Mouse (Mus musculus) heart, postnatal 0 days (tissue): Measurements from ENCODE around the gene Uvrag. TPM values are rescaled to one million over a fixed set of nuclear protein-coding genes. Genes with fewer than 3 reads are reported as not detected.

Source experiments
- ATAC-seq: fragments of 200-750 bp; cut with Nextera tagmentation; 2 replicates; pipeline ENCODE4 v1.8.0; 2017; ENCODE audit warnings: low read depth, moderate number of reproducible peaks, moderate library complexity; ENCODE audit not compliant: insufficient read depth
- DNase-seq: peaks from one replicate; pipeline ENCODE4 v3.0.0-alpha.2; 2016; ENCODE audit warnings: low spot score
- H3K27ac ChIP-seq: fragments of 300-500 bp; sonication (generic); 2 replicates; pipeline ENCODE4 v1.5.1; 2014; ENCODE audit warnings: low read depth, mild to moderate bottlenecking
- H3K27me3 ChIP-seq: fragments of 300-500 bp; sonication (generic); 2 replicates; pipeline ENCODE4 v1.6.1; 2014; ENCODE audit warnings: low read length, mixed read lengths; ENCODE audit not compliant: control insufficient read depth, insufficient read depth
- H3K36me3 ChIP-seq: fragments of 300-500 bp; sonication (generic); replicated peaks from 2 replicates; pipeline ENCODE4 v1.6.1; 2014; ENCODE audit warnings: low read length, mixed read lengths; ENCODE audit not compliant: control insufficient read depth, insufficient read depth
- H3K4me1 ChIP-seq: fragments of 300-500 bp; sonication (generic); 2 replicates; pipeline ENCODE4 v1.6.1; 2014; ENCODE audit warnings: antibody characterized with exemption; ENCODE audit not compliant: control insufficient read depth, insufficient read depth
- H3K4me2 ChIP-seq: fragments of 300-500 bp; sonication (generic); 2 replicates; pipeline ENCODE4 v1.6.1; 2014; ENCODE audit warnings: low read depth, mild to moderate bottlenecking, low read length, moderate library complexity
- H3K4me3 ChIP-seq: fragments of 300-500 bp; sonication (generic); 2 replicates; pipeline ENCODE4 v1.5.1; 2014; ENCODE audit warnings: low read depth, low read length
- H3K9ac ChIP-seq: fragments of 300-500 bp; sonication (generic); replicated peaks from 2 replicates; pipeline ENCODE4 v1.6.1; 2014; ENCODE audit warnings: low read depth, low read length, mixed read lengths
- H3K9me3 ChIP-seq: fragments of 300-500 bp; sonication (generic); replicated peaks from 2 replicates; pipeline ENCODE4 v1.6.1; 2016; ENCODE audit warnings: low read length; ENCODE audit not compliant: control insufficient read depth
- CTCF ChIP-seq: IDR thresholded peaks from 2 replicates; pipeline ENCODE4 v1.5.1; 2016; ENCODE audit warnings: antibody characterized with exemption, control low read depth, low read depth
- EP300 ChIP-seq: IDR thresholded peaks from 2 replicates; pipeline ENCODE4 v1.6.1; 2016; ENCODE audit warnings: antibody characterized with exemption, low read depth
- WGBS: fragments of 180-500 bp; shearing (Covaris S2); extraction: QIAGEN DNeasy Blood & Tissue Kit; methylation state at CpG from one replicate; pipeline ENCODE4 v1.1.7; 2014; 5-methylcytosine and 5-hydroxymethylcytosine counted together
- polyA plus RNA-seq: library from polyadenylated mRNA; unstranded; fragments of >200 nt; fragmentation: Nextera tagmentation; extraction: Ambion mirVana; gene quantifications from 2 replicates; pipeline ENCODE4 v1.2.1, GENCODE M21; 2015
- total RNA-seq: library from RNA; depleted of rRNA; stranded (reverse); fragments of >200 nt; gene quantifications from 2 replicates; pipeline ENCODE4 v1.2.3, GENCODE M21; 2014; ENCODE audit warnings: low replicate concordance

Uvrag gene
- total and polyA plus RNA-seq, 2 experiments from 2014 or later: 11.8 to 38.1 TPM

GRCm38 (mm10) chr7:98874411-98874951 lies 266.5 kb downstream of the Uvrag start:
- no peaks in the 10 kb centered on the region for H3K9me3 ChIP-seq
- no peak overlapping the region for H3K4me2 ChIP-seq
- no peak overlapping the region for H3K9ac ChIP-seq
- H3K27me3 ChIP-seq: no peaks in the 10 kb centered on the region
- H3K4me1 ChIP-seq: peaks cover 14% of the 10 kb centered on the region
- ATAC-seq: no peak
- no peak for TF ChIP-seq EP300
- no peak for TF ChIP-seq CTCF
- no peak overlapping the region for H3K27ac ChIP-seq
- H3K4me3 ChIP-seq: no peak overlapping the region
- 19% methylated on average over 6 of the region's 6 CpGs for WGBS
- DNase-seq: no peak
- no peaks in the 10 kb centered on the region for H3K36me3 ChIP-seq

GRCm38 (mm10) chr7:98873316-98873715 lies 267.6 kb downstream of the Uvrag start:
- no peak overlapping the region for H3K9ac ChIP-seq
- 85% methylated on average over 12 of the region's 12 CpGs for WGBS
- no peak overlapping the region for H3K4me3 ChIP-seq
- ATAC-seq: no peak
- no peaks in the 10 kb centered on the region for H3K36me3 ChIP-seq
- no peak overlapping the region for H3K4me2 ChIP-seq
- no peak overlapping the region for H3K27ac ChIP-seq
- no peak for DNase-seq
- no peaks in the 10 kb centered on the region for H3K27me3 ChIP-seq
- TF ChIP-seq CTCF: no peak
- no peak for TF ChIP-seq EP300
- H3K9me3 ChIP-seq: no peaks in the 10 kb centered on the region
- peaks cover 14% of the 10 kb centered on the region for H3K4me1 ChIP-seq

- TF ChIP-seq CTCF (no peak), EP300 (no peak)
- Histone ChIP-seq H3K4me1 (peaks cover 27% of the 10 kb centered on the region), H3K36me3 (no peaks in the 10 kb centered on the region), H3K9me3 (no peaks in the 10 kb centered on the region), H3K4me3 (no peak overlapping the region), H3K9ac (no peak overlapping the region), H3K27me3 (no peaks in the 10 kb centered on the region), H3K27ac (no peak overlapping the region), H3K4me2 (no peak overlapping the region)
- ATAC-seq (no peak), DNase-seq (no peak)
- 62% methylated on average over 12 of the region's 12 CpGs for WGBS
Observed at GRCm38 (mm10) chr7:98871882-98872281, 269.1 kb downstream of the Uvrag start.

- Histone ChIP-seq H3K4me2 (no peak overlapping the region), H3K27ac (no peak overlapping the region), H3K4me1 (peaks cover 27% of the 10 kb centered on the region), H3K36me3 (no peaks in the 10 kb centered on the region), H3K4me3 (no peak overlapping the region), H3K27me3 (no peaks in the 10 kb centered on the region), H3K9ac (no peak overlapping the region), H3K9me3 (no peaks in the 10 kb centered on the region)
- ATAC-seq: no peak
- TF ChIP-seq CTCF (no peak), EP300 (no peak)
- no peak for DNase-seq
- 32% methylated on average over 12 of the region's 12 CpGs for WGBS
Observed at GRCm38 (mm10) chr7:98870791-98871190, 270.1 kb downstream of the Uvrag start.

- TF ChIP-seq EP300 (no peak), CTCF (peak; percentile 22)
- 61% methylated on average over 3 of the region's 3 CpGs for WGBS
- Histone ChIP-seq H3K36me3 (no peaks in the 10 kb centered on the region), H3K27me3 (no peaks in the 10 kb centered on the region), H3K4me3 (no peak overlapping the region), H3K9me3 (no peaks in the 10 kb centered on the region), H3K4me1 (peaks cover 13% of the 10 kb centered on the region), H3K27ac (no peak overlapping the region), H3K4me2 (no peak overlapping the region), H3K9ac (no peak overlapping the region)
- ATAC-seq: no peak
- no peak for DNase-seq
Observed at GRCm38 (mm10) chr7:98869070-98869469, 271.9 kb downstream of the Uvrag start.

- H3K9ac ChIP-seq: no peak overlapping the region
- H3K9me3 ChIP-seq: no peaks in the 10 kb centered on the region
- TF ChIP-seq CTCF (no peak), EP300 (no peak)
- 88% methylated on average over 2 of the region's 2 CpGs for WGBS
- H3K36me3 ChIP-seq: no peaks in the 10 kb centered on the region
- H3K4me3 ChIP-seq: no peak overlapping the region
- no peak overlapping the region for H3K4me2 ChIP-seq
- H3K27ac ChIP-seq: no peak overlapping the region
- H3K4me1 ChIP-seq: peaks cover 13% of the 10 kb centered on the region
- no peaks in the 10 kb centered on the region for H3K27me3 ChIP-seq
- DNase-seq (no peak), ATAC-seq (no peak)
Observed at GRCm38 (mm10) chr7:98867794-98868150, 273.2 kb downstream of the Uvrag start.
